Mouse (Mus musculus) embryonic facial prominence, embryonic 14.5 days (tissue): ENCODE results near the gene Pgm2l1. TPM values are rescaled to one million over a fixed set of nuclear protein-coding genes. Genes with fewer than 3 reads are reported as not detected.
"Not testable (repeated sequence)": the region's sequence is repeated elsewhere in the genome, so short reads cannot be mapped to it uniquely, and the experiment has no call there.

Experiments used
- ATAC-seq: fragments of 200-750 bp; cut with Nextera tagmentation; 2 replicates; pipeline ENCODE4 v1.8.0; 2017; ENCODE audit warnings: low read depth, moderate number of reproducible peaks, moderate TSS enrichment
- DNase-seq: peaks from one replicate; pipeline ENCODE4 v3.0.0-alpha.2; 2015; ENCODE audit warnings: low spot score
- H3K27ac ChIP-seq: fragments of 300-500 bp; sonication (generic); replicated peaks from 2 replicates; pipeline ENCODE4 v1.5.1; 2014; ENCODE audit warnings: low read depth, mild to moderate bottlenecking, low read length, moderate library complexity
- H3K27me3 ChIP-seq: fragments of 300-500 bp; sonication (generic); replicated peaks from 2 replicates; pipeline ENCODE4 v1.6.1; 2014; ENCODE audit warnings: low read length; ENCODE audit not compliant: control insufficient read depth, insufficient read depth
- H3K36me3 ChIP-seq: fragments of 300-500 bp; sonication (generic); 2 replicates; pipeline ENCODE4 v1.6.1; 2014; ENCODE audit warnings: low read length, mixed read lengths; ENCODE audit not compliant: control insufficient read depth, insufficient read depth
- H3K4me1 ChIP-seq: fragments of 300-500 bp; sonication (generic); 2 replicates; pipeline ENCODE4 v1.6.1; 2014; ENCODE audit warnings: antibody characterized with exemption, low read length; ENCODE audit not compliant: control insufficient read depth, insufficient read depth
- H3K4me2 ChIP-seq: fragments of 300-500 bp; sonication (generic); 2 replicates; pipeline ENCODE4 v1.6.1; 2014; ENCODE audit warnings: low read depth, mild to moderate bottlenecking, low read length, moderate library complexity, mixed read lengths
- H3K4me3 ChIP-seq: fragments of 300-500 bp; sonication (generic); 2 replicates; pipeline ENCODE4 v1.5.1; 2014; ENCODE audit warnings: low read depth, mild to moderate bottlenecking, low read length
- H3K9ac ChIP-seq: fragments of 300-500 bp; sonication (generic); 2 replicates; pipeline ENCODE4 v1.6.1; 2014; ENCODE audit warnings: low read depth, mild to moderate bottlenecking, low read length, moderate library complexity, mixed read lengths
- H3K9me3 ChIP-seq: fragments of 300-500 bp; sonication (generic); 2 replicates; pipeline ENCODE4 v1.6.1; 2016; ENCODE audit warnings: low read length; ENCODE audit not compliant: control insufficient read depth
- WGBS: fragments of 180-500 bp; shearing (Covaris S2); extraction: QIAGEN DNeasy Blood & Tissue Kit; methylation state at CpG from one replicate; pipeline ENCODE4 v1.1.7; 2014; 5-methylcytosine and 5-hydroxymethylcytosine counted together
- polyA plus RNA-seq: library from polyadenylated mRNA; unstranded; fragments of >200 nt; fragmentation: Nextera tagmentation; extraction: Ambion mirVana; gene quantifications from 2 replicates; pipeline ENCODE4 v1.2.1, GENCODE M21; 2014

The Pgm2l1 gene
- polyA plus RNA-seq, 1 experiment from 2014 or later: 3.8 TPM

GRCm38 (mm10) chr7:100234264-100234885, 7.2 kb downstream of the Pgm2l1 start:
- peak; percentile 53 for DNase-seq

GRCm38 (mm10) chr7:100238271-100238670, 11.1 kb downstream of the Pgm2l1 start:
- Histone ChIP-seq H3K36me3 (no peaks in the 10 kb centered on the region), H3K9ac (no peak overlapping the region), H3K9me3 (no peaks in the 10 kb centered on the region), H3K4me3 (no peak overlapping the region), H3K27me3 (no peaks in the 10 kb centered on the region), H3K27ac (no peak overlapping the region), H3K4me2 (no peak overlapping the region), H3K4me1 (no peaks in the 10 kb centered on the region)
- ATAC-seq (no peak), DNase-seq (no peak)
- 83% methylated on average over 1 of the region's 1 CpGs for WGBS

More at GRCm38 (mm10) chr7:100234264-100234885, 7.2 kb downstream of the Pgm2l1 start:
- Histone ChIP-seq H3K9me3 (no peaks in the 10 kb centered on the region), H3K4me1 (peaks cover 4% of the 10 kb centered on the region; the same call in 1 of the 2 replicates), H3K4me2 (no peak overlapping the region), H3K27ac (no peak overlapping the region), H3K27me3 (no peaks in the 10 kb centered on the region), H3K4me3 (no peak overlapping the region), H3K9ac (no peak overlapping the region), H3K36me3 (no peaks in the 10 kb centered on the region)
- 62% methylated on average over 7 of the region's 7 CpGs for WGBS
- ATAC-seq: no peak

GRCm38 (mm10) chr7:100240601-100241000, 13.4 kb downstream of the Pgm2l1 start:
- Histone ChIP-seq H3K9ac (no peak overlapping the region), H3K4me3 (no peak overlapping the region), H3K27ac (no peak overlapping the region), H3K9me3 (no peaks in the 10 kb centered on the region), H3K4me1 (no peaks in the 10 kb centered on the region), H3K36me3 (no peaks in the 10 kb centered on the region), H3K27me3 (no peaks in the 10 kb centered on the region), H3K4me2 (no peak overlapping the region)
- DNase-seq: no peak
- WGBS: 87% methylated on average over 2 of the region's 2 CpGs
- no peak for ATAC-seq

- no peak for DNase-seq
- ATAC-seq: no peak
- H3K4me2 ChIP-seq: no peak overlapping the region
- no peaks in the 10 kb centered on the region for H3K4me1 ChIP-seq
- no peaks in the 10 kb centered on the region for H3K27me3 ChIP-seq
- H3K9me3 ChIP-seq: no peaks in the 10 kb centered on the region
- no peak overlapping the region for H3K9ac ChIP-seq
- H3K4me3 ChIP-seq: no peak overlapping the region
- H3K27ac ChIP-seq: no peak overlapping the region
- no peaks in the 10 kb centered on the region for H3K36me3 ChIP-seq
- WGBS: 88% methylated on average over 1 of the region's 1 CpGs
Measured at GRCm38 (mm10) chr7:100243007-100243406, 15.8 kb downstream of the Pgm2l1 start.

- Histone ChIP-seq H3K27ac (no peak overlapping the region), H3K27me3 (no peaks in the 10 kb centered on the region), H3K4me1 (no peaks in the 10 kb centered on the region), H3K9ac (no peak overlapping the region), H3K4me3 (no peak overlapping the region), H3K36me3 (no peaks in the 10 kb centered on the region), H3K9me3 (no peaks in the 10 kb centered on the region), H3K4me2 (no peak overlapping the region)
- no peak for ATAC-seq
- WGBS: 88% methylated on average over 4 of the region's 4 CpGs
- DNase-seq: no peak
Measured at GRCm38 (mm10) chr7:100244225-100244624, 17.0 kb downstream of the Pgm2l1 start.

- Histone ChIP-seq H3K9ac (no peak overlapping the region), H3K9me3 (no peaks in the 10 kb centered on the region), H3K27me3 (no peaks in the 10 kb centered on the region), H3K36me3 (no peaks in the 10 kb centered on the region), H3K4me2 (no peak overlapping the region), H3K4me3 (no peak overlapping the region), H3K27ac (no peak overlapping the region), H3K4me1 (no peaks in the 10 kb centered on the region)
- WGBS: 83% methylated on average over 3 of the region's 3 CpGs
- ATAC-seq (no peak), DNase-seq (no peak)
Measured at GRCm38 (mm10) chr7:100245176-100245575, 18.0 kb downstream of the Pgm2l1 start.

- Histone ChIP-seq H3K4me1 (no peaks in the 10 kb centered on the region), H3K4me2 (no peak overlapping the region), H3K27ac (no peak overlapping the region), H3K9me3 (no peaks in the 10 kb centered on the region), H3K9ac (no peak overlapping the region), H3K4me3 (no peak overlapping the region), H3K27me3 (no peaks in the 10 kb centered on the region), H3K36me3 (peaks cover 15% of the 10 kb centered on the region)
- no peak for ATAC-seq
- WGBS: 92% methylated on average over 5 of the region's 5 CpGs
- DNase-seq: no peak
Measured at GRCm38 (mm10) chr7:100250667-100251066, 23.5 kb downstream of the Pgm2l1 start.

- Histone ChIP-seq H3K4me3 (no peak overlapping the region), H3K9me3 (no peaks in the 10 kb centered on the region), H3K4me2 (no peak overlapping the region), H3K27ac (no peak overlapping the region), H3K4me1 (no peaks in the 10 kb centered on the region), H3K27me3 (no peaks in the 10 kb centered on the region), H3K36me3 (0 out of 2 replicates have a peak, but pooled peaks cover 6% of the 10 kb centered on the region), H3K9ac (no peak overlapping the region)
- DNase-seq: no peak
- WGBS: 80% methylated on average over 3 of the region's 3 CpGs
- ATAC-seq: no peak
Measured at GRCm38 (mm10) chr7:100262350-100262749, 35.2 kb downstream of the Pgm2l1 start.

GRCm38 (mm10) chr7:100264934-100265333, 37.7 kb downstream of the Pgm2l1 start:
- WGBS: 65% methylated on average over 12 of the region's 17 CpGs
- H3K4me3 ChIP-seq, ATAC-seq: not testable (repeated sequence)

More at GRCm38 (mm10) chr7:100264934-100265333, 37.7 kb downstream of the Pgm2l1 start:
- not testable (repeated sequence) for H3K36me3 ChIP-seq, H3K9me3 ChIP-seq, DNase-seq, H3K4me2 ChIP-seq, H3K4me1 ChIP-seq, H3K27ac ChIP-seq, H3K27me3 ChIP-seq, H3K9ac ChIP-seq
